Mouse (Mus musculus) right cerebral cortex, postnatal 10 days (tissue): ENCODE results near the gene Ecd.
A peak's percentile ranks its signal among the peaks of the same experiment; 100 is the strongest.
"Not testable (repeated sequence)": the region's sequence is repeated elsewhere in the genome, so short reads cannot be mapped to it uniquely, and the experiment has no call there.

ENCODE experiments used
- DNase-seq, 2 experiments: peaks; one replicate each; pipeline ENCODE4 v3.0.0; 2021; ENCODE audit warnings: low spot score in 2 of 2

Ecd gene

DNA sequence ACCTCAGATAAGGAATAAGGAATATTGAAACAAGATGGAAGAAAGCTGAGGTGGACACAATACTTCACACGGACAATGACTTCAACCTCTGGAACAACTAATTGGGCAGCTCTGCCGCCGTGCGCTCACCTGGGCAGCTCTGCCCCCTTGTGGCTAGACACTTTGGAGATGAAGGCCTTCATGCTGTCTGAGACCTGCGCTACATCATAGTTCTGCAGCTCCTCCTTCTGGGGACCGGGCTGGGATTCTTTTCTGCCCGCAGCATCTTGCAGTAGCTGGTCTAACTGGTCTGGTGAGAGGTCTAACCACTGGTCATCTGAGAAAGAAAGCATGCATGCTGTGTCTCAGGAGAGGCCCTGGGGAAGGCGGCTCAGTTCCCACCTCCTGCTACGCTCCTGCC lies 19.4 kb downstream of the Ecd start:
- no peak for DNase-seq

DNA sequence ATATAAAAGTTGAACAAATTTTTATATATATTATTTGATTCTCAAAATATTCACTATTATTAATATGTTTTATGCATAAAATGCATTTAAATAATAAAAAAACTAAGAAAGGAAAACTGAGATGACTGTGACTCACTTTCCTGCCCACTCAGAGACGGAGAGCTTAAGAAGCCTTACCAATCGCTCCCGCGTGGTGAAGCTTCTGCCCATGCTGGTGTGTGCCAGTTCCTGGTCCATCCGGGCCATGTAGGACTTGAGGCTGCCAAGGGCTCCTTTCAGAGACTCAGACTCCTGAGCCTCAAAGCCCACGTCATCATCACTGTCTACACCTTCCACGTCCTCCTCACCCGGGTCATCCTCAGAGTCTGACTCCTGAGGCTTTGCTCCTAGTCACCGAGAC lies 23.7 kb downstream of the Ecd start:
- DNase-seq, result no peak

DNA sequence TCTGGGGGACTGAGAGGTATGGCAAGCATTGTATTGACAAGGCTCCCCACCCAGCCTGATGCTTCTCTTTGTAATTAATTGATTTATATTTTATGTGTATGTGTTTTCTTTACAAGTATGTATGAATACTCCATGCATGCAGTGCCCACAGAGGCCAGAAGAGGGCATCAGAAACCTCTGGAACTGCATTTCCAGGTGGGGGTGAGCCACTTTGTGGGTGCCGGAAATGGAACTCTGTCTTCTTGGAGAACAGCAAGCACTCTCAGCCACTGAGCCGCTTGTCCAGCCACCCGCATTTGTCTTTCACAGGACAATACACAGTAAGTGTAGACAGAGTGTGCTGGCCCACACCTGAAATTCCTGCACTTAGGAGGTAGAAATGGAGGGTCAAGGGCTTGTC lies 28.5 kb downstream of the Ecd start:
- DNase-seq, result peak in 1 of 2 experiments; percentile 51

DNA sequence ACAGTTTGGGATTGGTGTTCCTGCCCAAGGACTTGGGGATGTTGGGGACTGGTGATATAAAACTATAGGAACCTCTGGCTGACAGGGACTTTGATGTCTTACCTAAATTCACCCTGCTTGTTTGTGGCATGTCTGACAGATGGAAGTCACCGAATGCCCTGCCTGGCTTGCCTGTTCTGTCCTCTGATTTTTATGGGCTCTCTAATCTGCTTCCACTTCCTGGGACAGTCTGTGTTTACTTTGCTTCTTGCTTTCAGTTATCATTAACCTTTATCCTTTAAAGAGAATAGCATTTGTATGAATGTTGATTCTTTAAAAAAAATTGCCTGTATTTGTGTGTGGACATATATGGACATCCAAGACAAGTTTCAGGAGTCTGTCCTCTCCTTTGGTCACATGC lies 32.8 kb downstream of the Ecd start:
- DNase-seq, result no peak

DNA sequence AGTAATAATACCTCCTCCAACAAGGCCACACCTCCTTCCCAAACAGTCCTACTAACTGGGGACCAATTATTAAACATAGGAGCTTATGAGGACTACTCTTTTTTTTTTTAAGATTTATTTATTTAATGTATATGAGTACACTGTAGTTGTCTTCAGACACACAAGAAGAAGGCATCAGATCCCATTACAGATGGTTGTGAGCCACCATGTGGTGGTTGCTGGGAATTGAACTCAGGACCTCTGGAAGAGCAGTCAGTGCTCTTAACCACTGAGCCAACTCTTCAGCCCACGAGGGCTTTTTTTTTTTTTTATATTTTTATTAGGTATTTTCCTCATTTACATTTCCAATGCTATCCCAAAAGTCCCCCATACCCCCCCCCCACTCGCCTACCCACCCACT lies 42.8 kb downstream of the Ecd start:
- not testable (repeated sequence) for DNase-seq

DNA sequence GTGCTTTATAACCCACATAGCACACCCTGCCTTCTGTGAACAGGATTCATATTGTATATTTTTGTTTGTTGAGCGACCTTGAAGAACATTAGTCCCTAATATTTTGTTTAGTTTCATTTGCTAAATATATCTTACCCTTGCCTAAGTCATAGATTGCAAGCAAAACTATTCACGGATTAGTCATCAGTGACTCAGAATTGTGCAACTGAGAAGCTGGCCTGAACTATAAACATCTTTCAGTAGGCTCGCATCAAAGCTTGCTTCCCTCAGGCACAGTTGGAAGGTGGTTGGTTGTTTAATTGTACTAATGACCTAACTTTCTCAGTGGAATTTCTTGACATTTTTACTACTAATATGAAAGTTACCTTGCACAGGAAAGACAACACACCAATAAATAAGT lies 49.8 kb downstream of the Ecd start:
- no peak for DNase-seq

DNA sequence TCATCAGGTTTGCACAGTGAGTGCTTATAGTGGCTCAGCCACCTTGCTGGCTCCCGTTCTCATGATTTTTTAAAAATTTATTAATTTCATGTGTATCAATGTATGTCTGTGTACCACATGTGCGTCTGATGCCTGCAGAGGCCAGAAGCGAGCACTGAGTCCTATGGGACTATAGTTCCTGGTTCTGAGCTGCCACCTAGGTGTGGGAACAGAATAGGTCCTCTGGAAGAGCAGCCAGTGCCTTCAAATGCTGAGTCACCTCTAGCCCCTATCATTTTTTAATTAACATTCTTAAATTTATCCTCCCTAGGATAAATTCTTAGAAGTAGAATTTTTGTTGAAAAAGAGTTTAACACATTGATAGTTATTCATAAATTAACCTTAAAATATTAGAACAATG lies 50.3 kb downstream of the Ecd start:
- DNase-seq, result no peak

DNA sequence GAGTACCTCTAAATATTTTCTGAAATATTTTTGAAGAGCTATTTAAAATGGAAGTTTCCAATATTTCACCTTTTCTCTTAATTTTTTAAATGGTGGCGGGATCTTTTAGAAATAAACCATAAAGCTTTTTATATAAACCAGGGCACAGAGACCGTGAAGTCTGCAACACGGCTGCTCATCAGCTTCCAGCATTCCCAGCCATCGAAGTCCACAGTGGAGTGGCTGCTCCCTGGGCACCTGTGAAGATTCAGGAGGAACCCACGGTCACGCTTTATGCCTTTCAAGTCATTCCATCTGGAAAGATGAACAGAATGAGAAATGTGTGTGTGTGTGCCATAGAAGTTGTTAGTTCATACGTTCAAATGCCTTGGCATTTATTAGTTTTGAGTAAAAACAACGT lies 53.0 kb downstream of the Ecd start:
- no peak for DNase-seq

DNA sequence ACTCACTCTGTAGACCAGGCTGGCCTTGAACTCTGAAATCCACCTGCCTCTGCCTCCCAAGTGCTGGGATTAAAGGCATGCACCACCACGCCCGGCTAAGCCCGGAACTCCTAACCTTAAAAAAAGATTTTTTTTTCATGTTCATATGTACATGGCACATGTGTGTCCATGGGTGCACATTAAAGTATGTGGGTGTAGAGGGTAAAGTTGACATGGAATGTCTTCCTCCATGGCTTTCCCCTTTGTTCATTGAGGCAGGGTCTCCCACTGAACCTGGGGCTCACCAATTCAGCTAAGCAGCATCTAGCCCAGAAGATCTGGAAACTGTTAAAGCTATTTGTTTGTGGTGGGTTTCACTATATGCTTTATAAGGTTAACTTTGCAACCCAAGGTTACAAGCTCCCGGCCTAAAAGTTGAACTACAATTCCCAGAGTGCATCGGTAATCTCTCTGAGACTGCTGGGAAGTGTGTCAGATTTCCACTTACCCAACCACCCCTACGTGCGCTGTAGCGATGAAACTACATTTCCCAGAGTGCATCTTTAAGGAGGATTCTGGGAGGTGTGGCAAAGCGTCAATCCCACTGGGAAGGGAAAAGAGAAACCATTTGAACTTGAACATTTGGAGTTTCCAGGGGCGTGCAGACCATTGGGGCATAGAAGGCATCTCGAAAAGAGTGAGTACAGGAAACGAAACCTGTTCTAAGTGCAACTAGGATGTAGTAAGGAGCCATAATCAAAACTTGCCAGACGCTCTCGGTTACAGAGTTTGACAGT lies 53.6 kb downstream of the Ecd start, which contains the start of gene Nudt13:
Gene Nudt13, plus strand, starts transcription at position 581 of the 776 bp plus-strand sequence.
- DNase-seq, result peak; percentile 92 to 95

DNA sequence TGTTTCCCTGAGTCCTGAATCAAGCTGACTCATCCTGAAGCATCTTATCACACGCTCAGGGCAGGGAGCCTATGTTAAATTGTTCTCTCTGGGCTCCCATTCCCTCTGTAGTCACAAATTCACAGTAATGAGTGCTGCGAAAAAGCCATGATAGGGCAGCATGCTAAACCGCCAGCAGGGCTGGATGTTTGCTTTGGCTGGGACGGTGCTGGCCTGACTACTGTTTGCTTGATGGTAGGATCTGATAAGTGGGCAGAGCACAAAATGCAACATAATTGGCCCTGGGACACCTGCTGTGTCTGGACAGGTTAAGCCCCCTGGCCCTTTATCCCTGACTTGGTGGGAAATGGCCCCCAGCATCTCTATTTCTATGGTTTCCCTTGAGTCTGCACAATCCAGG lies 56.5 kb downstream of the Ecd start:
- no peak for DNase-seq
